Mouse (Mus musculus) forebrain, embryonic 11.5 days (tissue): ENCODE results near the gene Ddx27. TPM values are rescaled to one million over a fixed set of nuclear protein-coding genes. Genes with fewer than 3 reads are reported as not detected.

Experiments
- ATAC-seq: fragments of 200-750 bp; cut with Nextera tagmentation; replicated peaks from 2 replicates; pipeline ENCODE4 v1.8.0; 2017; ENCODE audit warnings: moderate TSS enrichment; ENCODE audit not compliant: low FRiP score
- DNase-seq: peaks from one replicate; pipeline ENCODE4 v3.0.0-alpha.2; 2017; ENCODE audit warnings: low spot score
- H3K27ac ChIP-seq: fragments of 300-500 bp; sonication (generic); 2 replicates; pipeline ENCODE4 v1.5.1; 2014; ENCODE audit warnings: low read depth, low read length
- H3K27me3 ChIP-seq: fragments of 300-500 bp; sonication (generic); 2 replicates; pipeline ENCODE4 v1.6.1; 2014; ENCODE audit warnings: mild to moderate bottlenecking, low read length, mixed read lengths; ENCODE audit not compliant: control insufficient read depth, insufficient read depth
- H3K36me3 ChIP-seq: fragments of 300-500 bp; sonication (generic); 2 replicates; pipeline ENCODE4 v1.6.1; 2014; ENCODE audit warnings: mild to moderate bottlenecking, low read length, moderate library complexity, mixed read lengths; ENCODE audit not compliant: control insufficient read depth, insufficient read depth
- H3K4me1 ChIP-seq: fragments of 300-500 bp; sonication (generic); replicated peaks from 2 replicates; pipeline ENCODE4 v1.6.1; 2014; ENCODE audit warnings: low read length, mixed read lengths; ENCODE audit not compliant: control insufficient read depth, insufficient read depth
- H3K4me2 ChIP-seq: fragments of 300-500 bp; sonication (generic); 2 replicates; pipeline ENCODE4 v1.6.1; 2014; ENCODE audit warnings: low read depth, mild to moderate bottlenecking, low read length, moderate library complexity, mixed read lengths; ENCODE audit not compliant: severe bottlenecking
- H3K4me3 ChIP-seq: fragments of 300-500 bp; sonication (generic); 2 replicates; pipeline ENCODE4 v1.5.1; 2014; ENCODE audit warnings: low read depth, low read length
- H3K9ac ChIP-seq: fragments of 300-500 bp; sonication (generic); 2 replicates; pipeline ENCODE4 v1.6.1; 2014; ENCODE audit warnings: low read length
- H3K9me3 ChIP-seq: fragments of 300-500 bp; sonication (generic); 2 replicates; pipeline ENCODE4 v1.6.1; 2016; ENCODE audit warnings: low read length, mixed read lengths; ENCODE audit not compliant: control insufficient read depth
- WGBS: fragments of 180-500 bp; shearing (Covaris S2); extraction: QIAGEN DNeasy Blood & Tissue Kit; methylation state at CpG from one replicate; pipeline ENCODE4 v1.1.7; 2014; 5-methylcytosine and 5-hydroxymethylcytosine counted together
- polyA plus RNA-seq: library from polyadenylated mRNA; unstranded; fragments of >200 nt; fragmentation: Nextera tagmentation; extraction: Ambion mirVana; gene quantifications from 2 replicates; pipeline ENCODE4 v1.2.1, GENCODE M21; 2014

The Ddx27 gene
- polyA plus RNA-seq, 1 experiment from 2014 or later: 60.3 TPM

DNA sequence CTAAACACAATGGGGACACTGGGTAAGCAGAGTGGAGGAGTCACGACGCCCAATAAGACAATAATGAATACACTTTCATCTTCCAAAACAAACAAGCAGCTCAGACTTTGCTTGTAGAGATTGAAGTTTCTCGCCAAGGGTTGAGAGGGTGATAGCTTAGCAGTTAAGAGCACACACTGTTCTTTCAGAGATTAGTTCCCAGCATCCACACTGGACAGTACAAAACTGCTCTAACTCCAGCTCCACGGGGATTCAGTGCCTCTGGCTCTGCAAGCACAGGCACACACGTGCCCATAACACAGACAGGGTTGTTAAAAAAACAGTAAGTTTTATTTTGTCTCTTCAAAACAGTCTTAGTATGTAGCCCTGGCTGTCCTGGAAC, 41.9 kb downstream of the Ddx27 start:
- Histone ChIP-seq H3K9me3 (no peaks in the 10 kb centered on the region), H3K4me1 (peaks cover 13% of the 10 kb centered on the region), H3K36me3 (peaks cover 8% of the 10 kb centered on the region; the same call in 1 of the 2 replicates), H3K4me2 (no peak overlapping the region), H3K4me3 (no peak overlapping the region), H3K9ac (no peak overlapping the region), H3K27me3 (no peaks in the 10 kb centered on the region), H3K27ac (no peak overlapping the region)
- no peak for ATAC-seq
- DNase-seq: no peak
- 92% methylated on average over 5 of the region's 5 CpGs for WGBS

DNA sequence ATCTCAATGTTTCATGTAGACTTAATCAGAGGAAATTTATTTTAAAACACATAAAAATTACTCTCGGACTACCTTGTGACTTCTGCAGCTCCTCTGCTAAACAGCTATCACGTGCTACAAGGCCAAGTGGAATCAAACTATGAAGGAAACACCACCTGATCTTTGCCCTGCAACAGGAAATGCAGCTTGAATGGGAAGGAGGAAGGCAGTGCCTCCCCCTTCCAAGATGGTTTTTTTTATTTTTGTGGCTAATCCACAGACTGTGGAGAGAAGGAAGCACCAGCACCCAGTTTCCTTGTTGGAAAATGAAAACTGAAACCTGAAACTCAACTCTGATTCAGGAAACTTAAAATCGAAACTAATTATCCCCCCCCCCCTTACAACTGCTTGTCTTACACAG, 43.2 kb downstream of the Ddx27 start:
- DNase-seq (no peak), ATAC-seq (no peak)
- H3K4me3 ChIP-seq: no peak overlapping the region
- H3K27me3 ChIP-seq: no peaks in the 10 kb centered on the region
- no peak overlapping the region for H3K9ac ChIP-seq
- H3K27ac ChIP-seq: no peak overlapping the region
- H3K9me3 ChIP-seq: no peaks in the 10 kb centered on the region
- H3K4me2 ChIP-seq: no peak overlapping the region
- H3K4me1 ChIP-seq: peaks cover 11% of the 10 kb centered on the region
- WGBS: 68% methylated on average over 3 of the region's 3 CpGs
- H3K36me3 ChIP-seq: peaks cover 8% of the 10 kb centered on the region; the same call in 1 of the 2 replicates

GRCm38 (mm10) chr2:167058814-167059387, 43.9 kb downstream of the Ddx27 start:
- no peak overlapping the region for H3K9ac ChIP-seq
- H3K4me3 ChIP-seq: no peak overlapping the region
- no peak overlapping the region for H3K27ac ChIP-seq
- peaks cover 7% of the 10 kb centered on the region for H3K4me1 ChIP-seq
- no peak for ATAC-seq
- no peaks in the 10 kb centered on the region for H3K9me3 ChIP-seq
- no peak for DNase-seq
- 66% methylated on average over 3 of the region's 3 CpGs for WGBS
- peaks cover 8% of the 10 kb centered on the region; the same call in 1 of the 2 replicates for H3K36me3 ChIP-seq
- H3K4me2 ChIP-seq: no peak overlapping the region
- no peaks in the 10 kb centered on the region for H3K27me3 ChIP-seq

DNA sequence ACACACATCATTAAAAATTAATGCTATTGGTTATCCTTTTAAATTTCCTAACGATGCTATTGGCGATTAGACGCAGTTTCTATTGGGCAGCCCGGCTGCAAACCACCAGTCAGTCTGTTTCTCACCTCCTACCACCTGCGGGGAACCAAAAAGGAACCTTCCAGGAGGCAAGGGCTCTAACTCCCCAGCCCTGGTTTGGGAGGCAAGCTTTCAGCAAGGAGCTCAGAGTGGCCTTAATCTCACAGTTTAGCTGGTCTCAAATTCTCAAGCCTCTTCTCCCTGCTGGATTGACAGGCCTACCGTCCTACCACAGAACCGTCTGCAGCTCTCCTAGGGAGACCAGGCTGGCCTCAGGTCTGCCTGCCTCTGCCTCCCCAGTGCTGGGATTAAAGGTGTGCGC, 44.5 kb downstream of the Ddx27 start:
- Histone ChIP-seq H3K4me1 (peaks cover 7% of the 10 kb centered on the region), H3K27me3 (no peaks in the 10 kb centered on the region), H3K9ac (no peak overlapping the region), H3K4me2 (no peak overlapping the region), H3K36me3 (peaks cover 8% of the 10 kb centered on the region; the same call in 1 of the 2 replicates), H3K4me3 (no peak overlapping the region), H3K9me3 (no peaks in the 10 kb centered on the region), H3K27ac (no peak overlapping the region)
- no peak for ATAC-seq
- 36% methylated on average over 8 of the region's 8 CpGs for WGBS
- DNase-seq: no peak

DNA sequence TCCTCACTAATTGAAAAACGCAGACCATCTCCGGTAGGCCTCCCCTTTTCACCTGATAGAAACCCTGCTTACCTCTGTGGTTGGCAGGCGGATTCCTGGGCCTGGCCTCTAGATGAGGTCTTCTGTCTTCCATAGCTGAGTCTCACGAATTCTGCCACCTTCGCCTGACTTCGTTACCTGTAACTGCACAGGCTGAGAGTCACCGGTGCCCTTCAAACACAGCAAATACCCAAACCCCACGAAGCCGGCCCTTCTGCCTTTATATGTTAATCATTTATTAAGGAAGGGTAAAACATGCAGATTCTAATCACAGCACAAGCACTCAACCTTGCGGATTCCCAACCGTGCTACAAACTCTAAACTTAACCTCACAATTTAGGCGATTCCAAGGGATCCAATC, 45.0 kb downstream of the Ddx27 start:
- Histone ChIP-seq H3K9ac (no peak overlapping the region), H3K4me2 (no peak overlapping the region), H3K27me3 (no peaks in the 10 kb centered on the region), H3K4me1 (peaks cover 11% of the 10 kb centered on the region), H3K9me3 (no peaks in the 10 kb centered on the region), H3K4me3 (no peak overlapping the region), H3K36me3 (peaks cover 7% of the 10 kb centered on the region), H3K27ac (no peak overlapping the region)
- no peak for ATAC-seq
- 66% methylated on average over 12 of the region's 12 CpGs for WGBS
- DNase-seq: peak; percentile 44

DNA sequence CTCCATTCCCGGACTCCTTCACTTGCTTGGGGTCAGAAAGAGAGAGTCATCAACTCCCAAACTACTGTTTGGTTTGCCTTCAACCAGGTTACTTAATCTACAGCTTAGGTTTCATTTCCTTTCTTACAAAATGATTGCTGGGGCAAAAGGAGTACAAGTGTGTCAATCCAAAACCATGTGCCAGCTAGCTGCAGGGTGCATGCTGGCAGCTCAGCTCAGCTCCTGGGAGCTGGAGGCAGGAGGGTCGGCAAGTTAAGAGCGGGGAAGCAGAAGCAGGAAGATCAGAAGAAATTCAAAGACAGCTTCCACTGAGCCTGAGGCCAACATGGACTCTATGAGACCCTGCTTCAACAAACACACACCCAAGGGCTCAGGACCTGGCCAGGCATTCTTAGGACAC, 45.4 kb downstream of the Ddx27 start:
- Histone ChIP-seq H3K27ac (no peak overlapping the region), H3K4me2 (no peak overlapping the region), H3K36me3 (peaks cover 11% of the 10 kb centered on the region), H3K9ac (peak overlapping the region; percentile 10; the same call in 1 of the 2 replicates), H3K4me1 (peaks cover 14% of the 10 kb centered on the region), H3K4me3 (no peak overlapping the region), H3K9me3 (no peaks in the 10 kb centered on the region), H3K27me3 (no peaks in the 10 kb centered on the region)
- WGBS: 67% methylated on average over 3 of the region's 3 CpGs
- peak; percentile 47 for DNase-seq
- no peak for ATAC-seq

DNA sequence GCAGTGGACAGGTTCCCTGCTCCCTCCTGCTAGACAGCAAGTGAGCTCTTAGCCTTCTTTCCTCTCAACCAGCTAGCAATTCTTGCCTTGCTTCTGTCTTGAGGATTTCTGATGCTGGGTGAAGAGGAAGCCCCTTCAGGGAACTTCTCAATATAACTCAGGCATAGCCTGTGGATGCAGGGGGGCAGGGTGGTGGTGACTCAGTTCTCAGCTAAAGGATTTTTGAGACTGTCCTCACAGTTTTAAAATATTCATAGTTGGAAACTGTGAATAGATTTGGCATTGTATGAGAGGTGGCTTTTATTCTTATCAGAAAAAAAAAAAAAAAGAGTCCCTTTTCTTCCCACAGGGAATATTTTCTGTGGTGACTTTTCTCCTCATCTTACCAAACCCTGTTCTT, 45.8 kb downstream of the Ddx27 start:
- H3K9ac ChIP-seq: peak overlapping the region; percentile 10; the same call in 1 of the 2 replicates
- DNase-seq (no peak), ATAC-seq (no peak)
- no peak overlapping the region for H3K4me3 ChIP-seq
- H3K27ac ChIP-seq: no peak overlapping the region
- H3K9me3 ChIP-seq: no peaks in the 10 kb centered on the region
- H3K36me3 ChIP-seq: peaks cover 12% of the 10 kb centered on the region
- no peak overlapping the region for H3K4me2 ChIP-seq
- H3K4me1 ChIP-seq: peaks cover 14% of the 10 kb centered on the region
- H3K27me3 ChIP-seq: no peaks in the 10 kb centered on the region

DNA sequence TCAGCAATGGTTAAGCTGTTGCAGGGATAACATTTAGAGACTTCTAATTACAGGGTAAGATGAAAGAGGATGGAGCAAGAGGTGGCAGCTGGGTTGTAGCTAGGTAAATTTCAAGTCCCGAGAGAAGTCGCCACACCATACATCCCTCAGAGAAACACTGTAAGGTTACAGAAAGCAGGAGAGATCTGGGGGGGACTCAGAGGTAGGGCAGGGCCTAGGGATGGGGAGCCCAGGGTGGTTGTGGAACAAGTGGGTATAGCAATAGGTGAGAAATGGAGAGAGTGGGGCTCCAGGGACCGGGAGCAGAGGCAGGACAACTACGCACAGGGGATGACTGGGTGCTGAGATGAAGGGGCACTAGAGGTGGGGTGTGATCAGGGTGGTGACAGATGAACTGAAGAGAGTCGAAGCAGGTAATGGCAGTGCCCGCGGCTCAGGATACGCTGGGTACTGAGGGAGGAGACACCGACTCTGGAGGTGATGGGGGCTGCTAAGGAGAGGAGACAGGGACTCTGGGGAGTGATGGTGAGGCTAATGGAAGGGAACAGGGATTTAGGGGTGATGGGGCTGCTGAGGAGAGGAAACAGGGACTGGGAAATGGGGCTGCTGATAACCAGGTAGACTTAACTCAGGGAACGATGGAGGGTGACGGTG, 46.5 kb downstream of the Ddx27 start:
- no peak overlapping the region for H3K27ac ChIP-seq

GRCm38 (mm10) chr2:167062497-167062911, 47.5 kb downstream of the Ddx27 start:
- Histone ChIP-seq H3K9ac (peak overlapping the region; percentile 98), H3K4me2 (peak overlapping the region; percentile 78), H3K9me3 (no peaks in the 10 kb centered on the region), H3K36me3 (peaks cover 9% of the 10 kb centered on the region), H3K4me1 (peaks cover 14% of the 10 kb centered on the region), H3K27ac (peak overlapping the region; percentile 80), H3K4me3 (peak overlapping the region; percentile 83), H3K27me3 (no peaks in the 10 kb centered on the region)
- DNase-seq (peak; percentile 93), ATAC-seq (peak; percentile 90)
- under 1% methylated on average over 41 of the region's 60 CpGs for WGBS

More for the DNA sequence above, 46.5 kb downstream of the Ddx27 start:
- no peaks in the 10 kb centered on the region for H3K27me3 ChIP-seq
- 33% methylated on average over 11 of the region's 11 CpGs for WGBS
- peak overlapping the region; percentile 78 for H3K4me2 ChIP-seq
- DNase-seq (no peak), ATAC-seq (no peak)
- H3K4me3 ChIP-seq: peak overlapping the region; percentile 83
- peaks cover 14% of the 10 kb centered on the region for H3K4me1 ChIP-seq
- H3K9ac ChIP-seq: peak overlapping the region; percentile 98
- H3K9me3 ChIP-seq: no peaks in the 10 kb centered on the region
- H3K36me3 ChIP-seq: peaks cover 9% of the 10 kb centered on the region
